Mouse (Mus musculus): Measurements from ENCODE around the gene Kmt2b. TPM values are rescaled to one million over a fixed set of nuclear protein-coding genes. Genes with fewer than 3 reads are reported as not detected.

Kmt2b gene
- polyA plus RNA-seq, 1 experiment from 2014 or later = 13.6 TPM

GRCm38 (mm10) chr7:30564970-30565571 is 23.5 kb downstream of the Kmt2b start, which contains the start of gene Igflr1:
TSS of gene Igflr1 (plus strand) at chr7:30565427.
- Histone ChIP-seq H3K4me2 (replicated peaks; ENCODE audit: low read depth, low read length) (no peak within 1 kb of the TSS), H3K4me3 (ENCODE audit: low read length) (no peak within 1 kb of the TSS), H3K36me3 (ENCODE audit: control insufficient read depth, insufficient read depth, low read length) (peaks cover 50% of the 10 kb centered on the region)

GRCm38 (mm10) chr7:30563906-30564280 is 24.6 kb downstream of the Kmt2b start:
- Histone ChIP-seq H3K9ac (ENCODE audit: low read depth, low read length) (peak overlapping the region; percentile 19; the same call in 1 of the 2 replicates), H3K9me3 (ENCODE audit: control insufficient read depth, low read length) (no peaks in the 10 kb centered on the region), H3K4me2 (replicated peaks; ENCODE audit: low read depth, low read length) (peak overlapping the region; percentile 38), H3K4me1 (ENCODE audit: control insufficient read depth, insufficient read depth, low read length) (peaks cover 13% of the 10 kb centered on the region; the same call in 1 of the 2 replicates), H3K27ac (ENCODE audit: low read depth, low read length) (no peak overlapping the region), H3K36me3 (ENCODE audit: control insufficient read depth, insufficient read depth, low read length) (peaks cover 39% of the 10 kb centered on the region), H3K4me3 (ENCODE audit: low read length) (peak overlapping the region; percentile 81), H3K27me3 (ENCODE audit: control insufficient read depth, insufficient read depth, low read length) (no peaks in the 10 kb centered on the region)
- 21% methylated on average over 6 of the region's 6 CpGs for WGBS
- no peak for ATAC-seq (ENCODE audit: low FRiP score, low TSS enrichment)

More at GRCm38 (mm10) chr7:30564970-30565571, 23.5 kb downstream of the Kmt2b start, which contains the start of gene Igflr1:
- peaks cover 13% of the 10 kb centered on the region; the same call in 1 of the 2 replicates for H3K4me1 ChIP-seq (ENCODE audit: control insufficient read depth, insufficient read depth, low read length)
- no peak for ATAC-seq (ENCODE audit: low FRiP score, low TSS enrichment)
- no peak within 1 kb of the TSS for H3K27ac ChIP-seq (ENCODE audit: low read depth, low read length)
- 93% methylated on average over 12 of the region's 12 CpGs for WGBS
- H3K27me3 ChIP-seq (ENCODE audit: control insufficient read depth, insufficient read depth, low read length) = no peaks in the 10 kb centered on the region
- H3K9ac ChIP-seq (ENCODE audit: low read depth, low read length) = no peak within 1 kb of the TSS
- no peaks in the 10 kb centered on the region for H3K9me3 ChIP-seq (ENCODE audit: control insufficient read depth, low read length)

- peak; percentile 84 for ATAC-seq (ENCODE audit: low FRiP score, low TSS enrichment)
- Histone ChIP-seq H3K36me3 (ENCODE audit: control insufficient read depth, insufficient read depth, low read length) (peaks cover 33% of the 10 kb centered on the region), H3K4me2 (replicated peaks; ENCODE audit: low read depth, low read length) (peak within 1 kb of the TSS; percentile 75), H3K4me3 (ENCODE audit: low read length) (peak within 1 kb of the TSS; percentile 81), H3K27ac (ENCODE audit: low read depth, low read length) (peak within 1 kb of the TSS; percentile 94), H3K27me3 (ENCODE audit: control insufficient read depth, insufficient read depth, low read length) (no peaks in the 10 kb centered on the region), H3K9me3 (ENCODE audit: control insufficient read depth, low read length) (no peaks in the 10 kb centered on the region), H3K9ac (ENCODE audit: low read depth, low read length) (peak within 1 kb of the TSS; percentile 83), H3K4me1 (ENCODE audit: control insufficient read depth, insufficient read depth, low read length) (peaks cover 18% of the 10 kb centered on the region)
- WGBS = under 1% methylated on average over 45 of the region's 45 CpGs
Observed at GRCm38 (mm10) chr7:30563117-30563905, 25.2 kb downstream of the Kmt2b start, which contains the start of the genes U2af1l4, Gm49396 and Psenen. TSS of gene U2af1l4 (plus strand) at chr7:30563301. TSS of gene Gm49396 (plus strand) at chr7:30563344. TSS of gene Psenen (minus strand) at chr7:30563627.

GRCm38 (mm10) chr7:30562526-30563116 is 25.9 kb downstream of the Kmt2b start:
- H3K4me3 ChIP-seq (ENCODE audit: low read length) = peak overlapping the region; percentile 81
- ATAC-seq (ENCODE audit: low FRiP score, low TSS enrichment) = 0 out of 2 replicates have a peak, but pooled peaks have one; percentile 6

GRCm38 (mm10) chr7:30560296-30560695 is 28.2 kb downstream of the Kmt2b start:
- H3K4me2 ChIP-seq (replicated peaks; ENCODE audit: low read depth, low read length) = peak overlapping the region; percentile 66; the same call in 1 of the 2 replicates
- H3K27me3 ChIP-seq (ENCODE audit: control insufficient read depth, insufficient read depth, low read length) = no peaks in the 10 kb centered on the region
- 0 out of 2 replicates have a peak overlapping the region, but pooled peaks have one; percentile 5 for H3K9ac ChIP-seq (ENCODE audit: low read depth, low read length)
- no peak for ATAC-seq (ENCODE audit: low FRiP score, low TSS enrichment)
- peaks cover 28% of the 10 kb centered on the region for H3K36me3 ChIP-seq (ENCODE audit: control insufficient read depth, insufficient read depth, low read length)
- H3K4me3 ChIP-seq (ENCODE audit: low read length) = peak overlapping the region; percentile 44; the same call in 1 of the 2 replicates
- no peak overlapping the region for H3K27ac ChIP-seq (ENCODE audit: low read depth, low read length)
- H3K4me1 ChIP-seq (ENCODE audit: control insufficient read depth, insufficient read depth, low read length) = peaks cover 22% of the 10 kb centered on the region
- WGBS = 66% methylated on average over 2 of the region's 2 CpGs
- H3K9me3 ChIP-seq (ENCODE audit: control insufficient read depth, low read length) = no peaks in the 10 kb centered on the region

More at GRCm38 (mm10) chr7:30562526-30563116, 25.9 kb downstream of the Kmt2b start:
- no peaks in the 10 kb centered on the region for H3K9me3 ChIP-seq (ENCODE audit: control insufficient read depth, low read length)
- no peaks in the 10 kb centered on the region for H3K27me3 ChIP-seq (ENCODE audit: control insufficient read depth, insufficient read depth, low read length)
- WGBS = under 1% methylated on average over 27 of the region's 27 CpGs
- peak overlapping the region; percentile 75 for H3K9ac ChIP-seq (ENCODE audit: low read depth, low read length)
- peaks cover 22% of the 10 kb centered on the region for H3K4me1 ChIP-seq (ENCODE audit: control insufficient read depth, insufficient read depth, low read length)
- H3K27ac ChIP-seq (ENCODE audit: low read depth, low read length) = peak overlapping the region; percentile 94; the same call in 1 of the 2 replicates
- peaks cover 29% of the 10 kb centered on the region for H3K36me3 ChIP-seq (ENCODE audit: control insufficient read depth, insufficient read depth, low read length)
- H3K4me2 ChIP-seq (replicated peaks; ENCODE audit: low read depth, low read length) = peak overlapping the region; percentile 75

GRCm38 (mm10) chr7:30559443-30559954 is 29.0 kb downstream of the Kmt2b start, which contains the start of gene Lin37:
TSS of gene Lin37 (minus strand) at chr7:30559838.
- H3K4me2 ChIP-seq (replicated peaks; ENCODE audit: low read depth, low read length) = peak within 1 kb of the TSS; percentile 66
- peak within 1 kb of the TSS; percentile 64 for H3K9ac ChIP-seq (ENCODE audit: low read depth, low read length)
- H3K27ac ChIP-seq (ENCODE audit: low read depth, low read length) = no peak within 1 kb of the TSS
- peaks cover 29% of the 10 kb centered on the region for H3K36me3 ChIP-seq (ENCODE audit: control insufficient read depth, insufficient read depth, low read length)
- no peaks in the 10 kb centered on the region for H3K27me3 ChIP-seq (ENCODE audit: control insufficient read depth, insufficient read depth, low read length)
- H3K4me1 ChIP-seq (ENCODE audit: control insufficient read depth, insufficient read depth, low read length) = peaks cover 22% of the 10 kb centered on the region
- ATAC-seq (ENCODE audit: low FRiP score, low TSS enrichment) = peak; percentile 86
- H3K4me3 ChIP-seq (ENCODE audit: low read length) = peak within 1 kb of the TSS; percentile 44
- H3K9me3 ChIP-seq (ENCODE audit: control insufficient read depth, low read length) = no peaks in the 10 kb centered on the region
- 2% methylated on average over 20 of the region's 20 CpGs for WGBS

- 15% methylated on average over 12 of the region's 12 CpGs for WGBS
- peaks cover 33% of the 10 kb centered on the region for H3K36me3 ChIP-seq (ENCODE audit: control insufficient read depth, insufficient read depth, low read length)
- no peak overlapping the region for H3K27ac ChIP-seq (ENCODE audit: low read depth, low read length)
- H3K9ac ChIP-seq (ENCODE audit: low read depth, low read length) = peak overlapping the region; percentile 64
- peak overlapping the region; percentile 44 for H3K4me3 ChIP-seq (ENCODE audit: low read length)
- no peaks in the 10 kb centered on the region for H3K27me3 ChIP-seq (ENCODE audit: control insufficient read depth, insufficient read depth, low read length)
- ATAC-seq (ENCODE audit: low FRiP score, low TSS enrichment) = no peak
- H3K4me1 ChIP-seq (ENCODE audit: control insufficient read depth, insufficient read depth, low read length) = peaks cover 17% of the 10 kb centered on the region
- peak overlapping the region; percentile 66 for H3K4me2 ChIP-seq (replicated peaks; ENCODE audit: low read depth, low read length)
- no peaks in the 10 kb centered on the region for H3K9me3 ChIP-seq (ENCODE audit: control insufficient read depth, low read length)
Observed at GRCm38 (mm10) chr7:30558656-30559442, 29.7 kb downstream of the Kmt2b start.
